Mouse (Mus musculus) hindbrain, embryonic 16.5 days (tissue): ENCODE measurements around the gene Ptprn2. TPM values are rescaled to one million over a fixed set of nuclear protein-coding genes. Genes with fewer than 3 reads are reported as not detected.

Experiments
- ATAC-seq: fragments of 200-750 bp; cut with Nextera tagmentation; 2 replicates; pipeline ENCODE4 v1.8.0; 2017; ENCODE audit warnings: moderate TSS enrichment, moderate library complexity
- H3K27ac ChIP-seq: fragments of 300-500 bp; sonication (generic); 2 replicates; pipeline ENCODE4 v1.5.1; 2014; ENCODE audit warnings: low read depth, mild to moderate bottlenecking, control low read depth, low read length, moderate library complexity
- H3K27me3 ChIP-seq: fragments of 300-500 bp; sonication (generic); replicated peaks from 2 replicates; pipeline ENCODE4 v1.6.1; 2014; ENCODE audit warnings: low read length; ENCODE audit not compliant: control insufficient read depth, insufficient read depth
- H3K36me3 ChIP-seq: fragments of 300-500 bp; sonication (generic); 2 replicates; pipeline ENCODE4 v1.6.1; 2014; ENCODE audit warnings: mild to moderate bottlenecking, low read length, moderate library complexity, mixed read lengths; ENCODE audit not compliant: control insufficient read depth, insufficient read depth
- H3K4me1 ChIP-seq: fragments of 300-500 bp; sonication (generic); 2 replicates; pipeline ENCODE4 v1.6.1; 2014; ENCODE audit warnings: low read depth, low read length; ENCODE audit not compliant: control insufficient read depth, insufficient read depth
- H3K4me2 ChIP-seq: fragments of 300-500 bp; sonication (generic); 2 replicates; pipeline ENCODE4 v1.6.1; 2014; ENCODE audit warnings: mild to moderate bottlenecking, low read length, control low read depth, moderate library complexity
- H3K4me3 ChIP-seq: fragments of 300-500 bp; sonication (generic); 2 replicates; pipeline ENCODE4 v1.5.1; 2014; ENCODE audit warnings: mild to moderate bottlenecking, low read length, control low read depth, moderate library complexity
- H3K9ac ChIP-seq: fragments of 300-500 bp; sonication (generic); 2 replicates; pipeline ENCODE4 v1.6.1; 2014; ENCODE audit warnings: low read depth, mild to moderate bottlenecking, control low read depth, low read length, moderate library complexity
- H3K9me3 ChIP-seq: fragments of 300-500 bp; sonication (generic); 2 replicates; pipeline ENCODE4 v1.6.1; 2014; ENCODE audit warnings: mild to moderate bottlenecking, low read length, moderate library complexity; ENCODE audit not compliant: control insufficient read depth
- WGBS: fragments of 180-500 bp; shearing (Covaris S2); extraction: QIAGEN DNeasy Blood & Tissue Kit; methylation state at CpG from one replicate; pipeline ENCODE4 v1.1.7; 2014; 5-methylcytosine and 5-hydroxymethylcytosine counted together
- polyA plus RNA-seq: library from polyadenylated mRNA; unstranded; fragments of >200 nt; fragmentation: Nextera tagmentation; extraction: Ambion mirVana; gene quantifications from 2 replicates; pipeline ENCODE4 v1.2.1, GENCODE M21; 2015

The Ptprn2 gene
- polyA plus RNA-seq, 1 experiment from 2014 or later = 11.7 TPM

- no peaks in the 10 kb centered on the region for H3K9me3 ChIP-seq
- H3K27ac ChIP-seq = no peak overlapping the region
- no peak overlapping the region for H3K4me3 ChIP-seq
- no peak overlapping the region for H3K9ac ChIP-seq
- 59% methylated on average over 2 of the region's 2 CpGs for WGBS
- H3K36me3 ChIP-seq = peaks cover 3% of the 10 kb centered on the region; the same call in 1 of the 2 replicates
- peaks cover 25% of the 10 kb centered on the region for H3K4me1 ChIP-seq
- no peaks in the 10 kb centered on the region for H3K27me3 ChIP-seq
- ATAC-seq = no peak
- H3K4me2 ChIP-seq = no peak overlapping the region
Observed at GRCm38 (mm10) chr12:117255776-117256342, 770.3 kb downstream of the Ptprn2 start.

- ATAC-seq = no peak; the same call in 1 of the 2 replicates
- H3K4me2 ChIP-seq = no peak overlapping the region
- peaks cover 21% of the 10 kb centered on the region for H3K4me1 ChIP-seq
- H3K36me3 ChIP-seq = peaks cover 3% of the 10 kb centered on the region; the same call in 1 of the 2 replicates
- 43% methylated on average over 5 of the region's 5 CpGs for WGBS
- H3K27me3 ChIP-seq = no peaks in the 10 kb centered on the region
- H3K4me3 ChIP-seq = no peak overlapping the region
- H3K27ac ChIP-seq = peak overlapping the region; percentile 71
- no peaks in the 10 kb centered on the region for H3K9me3 ChIP-seq
- H3K9ac ChIP-seq = peak overlapping the region; percentile 52; the same call in 1 of the 2 replicates
Observed at GRCm38 (mm10) chr12:117256849-117257204, 771.3 kb downstream of the Ptprn2 start.

GRCm38 (mm10) chr12:117257205-117257920, 771.8 kb downstream of the Ptprn2 start:
- Histone ChIP-seq H3K4me2 (no peak overlapping the region), H3K27ac (peak overlapping the region; percentile 71), H3K27me3 (no peaks in the 10 kb centered on the region), H3K4me3 (no peak overlapping the region), H3K9ac (peak overlapping the region; percentile 52; the same call in 1 of the 2 replicates), H3K9me3 (no peaks in the 10 kb centered on the region), H3K36me3 (peaks cover 3% of the 10 kb centered on the region; the same call in 1 of the 2 replicates), H3K4me1 (peaks cover 17% of the 10 kb centered on the region)
- ATAC-seq = peak; percentile 34
- WGBS = 11% methylated on average over 20 of the region's 20 CpGs

GRCm38 (mm10) chr12:117257921-117258497, 772.5 kb downstream of the Ptprn2 start:
- Histone ChIP-seq H3K4me3 (no peak overlapping the region), H3K9ac (peak overlapping the region; percentile 1; the same call in 1 of the 2 replicates), H3K4me1 (peaks cover 17% of the 10 kb centered on the region), H3K36me3 (peaks cover 3% of the 10 kb centered on the region; the same call in 1 of the 2 replicates), H3K4me2 (no peak overlapping the region), H3K27ac (peak overlapping the region; percentile 42; the same call in 1 of the 2 replicates), H3K27me3 (no peaks in the 10 kb centered on the region), H3K9me3 (no peaks in the 10 kb centered on the region)
- ATAC-seq = peak; percentile 64
- 19% methylated on average over 12 of the region's 12 CpGs for WGBS

- Histone ChIP-seq H3K27me3 (no peaks in the 10 kb centered on the region), H3K36me3 (no peaks in the 10 kb centered on the region), H3K9ac (no peak overlapping the region), H3K4me3 (no peak overlapping the region), H3K9me3 (no peaks in the 10 kb centered on the region), H3K27ac (no peak overlapping the region), H3K4me2 (no peak overlapping the region), H3K4me1 (peaks cover 17% of the 10 kb centered on the region)
- ATAC-seq = no peak
- WGBS = 72% methylated on average over 6 of the region's 6 CpGs
Observed at GRCm38 (mm10) chr12:117260391-117261164, 775.1 kb downstream of the Ptprn2 start.

- H3K36me3 ChIP-seq = no peaks in the 10 kb centered on the region
- H3K27me3 ChIP-seq = no peaks in the 10 kb centered on the region
- no peak for ATAC-seq
- no peak overlapping the region for H3K27ac ChIP-seq
- H3K4me1 ChIP-seq = peaks cover 17% of the 10 kb centered on the region
- 51% methylated on average over 3 of the region's 3 CpGs for WGBS
- no peaks in the 10 kb centered on the region for H3K9me3 ChIP-seq
- H3K4me3 ChIP-seq = no peak overlapping the region
- H3K4me2 ChIP-seq = no peak overlapping the region
- no peak overlapping the region for H3K9ac ChIP-seq
Observed at GRCm38 (mm10) chr12:117261165-117261440, 775.6 kb downstream of the Ptprn2 start.

- Histone ChIP-seq H3K4me3 (no peak overlapping the region), H3K4me1 (peaks cover 15% of the 10 kb centered on the region), H3K36me3 (no peaks in the 10 kb centered on the region), H3K27me3 (no peaks in the 10 kb centered on the region), H3K27ac (no peak overlapping the region), H3K4me2 (no peak overlapping the region), H3K9ac (no peak overlapping the region), H3K9me3 (no peaks in the 10 kb centered on the region)
- 68% methylated on average over 2 of the region's 2 CpGs for WGBS
- ATAC-seq = peak; percentile 22; the same call in 1 of the 2 replicates
Observed at GRCm38 (mm10) chr12:117262003-117262402, 776.5 kb downstream of the Ptprn2 start.

- H3K36me3 ChIP-seq = no peaks in the 10 kb centered on the region
- no peak overlapping the region for H3K9ac ChIP-seq
- WGBS = 76% methylated on average over 2 of the region's 2 CpGs
- no peak overlapping the region for H3K27ac ChIP-seq
- peaks cover 4% of the 10 kb centered on the region for H3K4me1 ChIP-seq
- H3K27me3 ChIP-seq = no peaks in the 10 kb centered on the region
- no peak for ATAC-seq
- H3K9me3 ChIP-seq = no peaks in the 10 kb centered on the region
- H3K4me3 ChIP-seq = no peak overlapping the region
- no peak overlapping the region for H3K4me2 ChIP-seq
Observed at GRCm38 (mm10) chr12:117263081-117263480, 777.6 kb downstream of the Ptprn2 start.

GRCm38 (mm10) chr12:117265211-117265610, 779.7 kb downstream of the Ptprn2 start:
- Histone ChIP-seq H3K27ac (no peak overlapping the region), H3K9ac (no peak overlapping the region)

More at GRCm38 (mm10) chr12:117265211-117265610, 779.7 kb downstream of the Ptprn2 start:
- no peaks in the 10 kb centered on the region for H3K4me1 ChIP-seq
- H3K4me3 ChIP-seq = no peak overlapping the region
- ATAC-seq = no peak
- H3K36me3 ChIP-seq = 0 out of 2 replicates have a peak, but pooled peaks cover 2% of the 10 kb centered on the region
- H3K9me3 ChIP-seq = no peaks in the 10 kb centered on the region
- no peak overlapping the region for H3K4me2 ChIP-seq
- WGBS = 52% methylated on average over 1 of the region's 1 CpGs
- H3K27me3 ChIP-seq = no peaks in the 10 kb centered on the region
